Mouse (Mus musculus) cortical plate, adult 2 months (tissue): Measurements from ENCODE around the gene Fam131c.

Experiments
- CTCF ChIP-seq: fragments of 200-500 bp; IDR thresholded peaks from 2 replicates; pipeline ENCODE4 v1.5.1; 2011; ENCODE audit warnings: mild to moderate bottlenecking, control low read depth, low read length; ENCODE audit not compliant: insufficient read depth; ENCODE audit errors: extremely low read depth
- POLR2A ChIP-seq: fragments of 200-500 bp; IDR thresholded peaks from 2 replicates; pipeline ENCODE4 v1.6.1; 2011; ENCODE audit warnings: mild to moderate bottlenecking, low read length, control low read depth; ENCODE audit not compliant: insufficient read depth; ENCODE audit errors: extremely low read depth

- TF ChIP-seq CTCF, result no peak
- no peak for TF ChIP-seq POLR2A
Measured at GRCm38 (mm10) chr4:141422841-141423240, 54.8 kb downstream of the Fam131c start.
